Mouse (Mus musculus) T-helper 1 cell (primary cell): ENCODE data around the gene Gal3st2b.
"Not testable (repeated sequence)": the region's sequence is repeated elsewhere in the genome, so short reads cannot be mapped to it uniquely, and the experiment has no call there.

Experiments used
- in situ Hi-C: fragments of 300-600 bp; cut with MboI, MseI; formaldehyde crosslinking; loops from one replicate; pipeline ENCODE4 v1.15.1; 2025; ENCODE audit warnings: high pct_unique_total_duplicates

Gal3st2b gene

DNA sequence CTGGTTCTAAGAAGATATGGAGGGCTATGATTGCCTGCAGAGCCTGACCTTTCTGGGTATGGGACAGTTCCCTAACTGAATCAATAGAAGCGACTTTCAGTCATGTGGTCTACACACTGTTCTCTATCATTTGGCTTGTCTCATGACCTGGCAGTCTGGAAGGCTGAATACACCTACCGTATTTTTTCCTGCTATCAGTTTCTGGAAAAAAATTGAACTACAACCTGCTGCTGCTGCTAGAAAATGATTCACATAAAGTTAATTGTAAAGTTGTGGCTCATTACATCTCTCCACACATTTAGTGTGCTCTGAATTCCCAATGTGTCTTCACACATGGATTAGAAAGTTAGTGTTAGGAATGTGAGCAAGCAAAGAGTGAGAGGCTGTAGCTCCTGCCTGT lies at the start of gene Gal3st2b:
TSS of gene Gal3st2b (plus strand) at position 301 of the 400 bp plus-strand sequence.
- in situ Hi-C loops = not testable (repeated sequence)

DNA sequence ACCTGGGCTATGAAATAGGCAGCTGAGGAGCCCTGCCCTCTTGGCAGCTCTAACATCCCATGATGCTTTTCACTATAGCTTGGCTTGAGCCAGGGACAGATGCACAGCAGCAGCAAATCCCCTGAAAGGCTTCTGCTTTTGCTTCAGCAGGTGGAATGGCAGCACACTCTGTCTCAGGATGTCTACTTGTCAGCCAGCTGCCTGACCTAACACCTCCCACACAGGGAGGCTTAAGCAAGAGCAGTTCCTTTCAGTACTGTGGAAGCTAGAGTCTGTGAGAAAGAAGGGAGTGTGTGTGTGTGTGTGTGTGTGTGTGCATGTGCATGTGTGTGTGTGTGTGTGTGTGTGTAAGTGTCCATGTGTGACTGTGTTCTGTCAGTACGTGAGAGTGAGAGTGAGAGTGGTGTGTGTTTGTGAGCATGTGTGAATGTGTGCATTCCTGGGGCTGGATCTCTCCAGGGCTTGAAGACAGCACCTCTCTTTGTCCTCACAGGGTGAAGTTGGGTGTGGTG lies 46.5 kb upstream of the Gal3st2b start:
- in situ Hi-C loops = loop anchor here (5.0 kb wide), 1 partner anchor 136 kb away; no protein-coding TSS in a partner anchor

DNA sequence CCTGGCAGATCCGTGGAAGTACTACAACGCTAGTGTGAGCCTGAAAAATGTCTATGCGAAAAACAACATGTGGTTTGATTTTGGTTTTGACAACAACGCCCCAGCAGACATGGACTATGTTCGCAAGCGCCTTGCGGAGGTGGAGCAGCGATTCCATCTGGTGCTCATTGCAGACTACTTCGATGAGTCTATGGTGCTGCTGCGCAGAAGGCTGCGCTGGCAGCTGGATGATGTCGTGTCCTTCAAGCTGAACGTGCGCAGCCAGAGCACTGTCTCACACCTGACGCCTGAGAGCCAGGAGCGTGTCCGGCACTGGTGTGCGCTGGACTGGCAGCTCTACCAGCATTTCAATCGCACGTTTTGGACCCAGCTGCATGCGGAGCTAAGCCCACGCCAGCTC lies 43.7 kb upstream of the Gal3st2b start:
- in situ Hi-C loops = loop anchor here (5.0 kb wide), 1 partner anchor 133 kb away; no protein-coding TSS in a partner anchor

DNA sequence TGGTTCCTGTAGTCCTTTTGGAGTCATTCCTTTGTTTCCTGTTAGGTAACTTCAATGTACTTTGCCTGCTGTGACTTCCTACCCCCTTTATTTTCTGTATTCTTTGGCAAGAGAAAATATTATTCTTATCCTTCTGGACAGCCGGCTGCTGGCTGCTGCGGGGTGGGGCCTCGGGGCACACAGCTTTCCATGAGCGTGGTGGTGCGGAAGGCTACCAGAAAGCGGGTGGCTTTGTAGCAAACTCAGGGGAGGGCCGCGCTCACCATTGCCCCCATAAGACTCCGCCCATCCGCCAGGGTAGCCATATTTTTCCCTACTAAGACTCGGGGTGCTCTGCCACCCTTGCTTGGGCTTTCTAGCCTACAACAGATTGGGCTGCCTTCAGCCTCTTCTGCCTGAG lies 36.3 kb upstream of the Gal3st2b start:
- in situ Hi-C loops = not testable (repeated sequence)

DNA sequence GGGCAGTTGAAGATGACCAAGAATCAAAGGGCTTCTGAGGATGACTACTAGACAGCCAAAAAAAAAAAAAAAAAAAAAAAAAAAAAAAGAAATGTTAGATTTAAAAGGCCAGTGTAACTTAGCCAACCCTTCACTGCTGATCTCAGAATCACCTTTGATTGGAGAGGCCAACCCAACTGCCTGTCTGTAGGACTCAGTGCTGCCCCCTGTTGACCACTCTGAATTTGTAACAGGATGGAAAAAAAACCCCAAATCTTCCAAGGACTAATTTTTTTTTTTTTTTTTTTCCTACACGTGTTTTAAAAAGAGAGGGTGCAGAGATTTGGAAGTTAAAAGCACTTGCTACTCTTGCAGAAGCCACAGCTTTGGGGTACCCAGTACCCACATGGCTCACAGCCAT lies 27.2 kb upstream of the Gal3st2b start:
- in situ Hi-C loops = loop anchor here (5.0 kb wide), 1 partner anchor 71 kb away; no protein-coding TSS in a partner anchor

DNA sequence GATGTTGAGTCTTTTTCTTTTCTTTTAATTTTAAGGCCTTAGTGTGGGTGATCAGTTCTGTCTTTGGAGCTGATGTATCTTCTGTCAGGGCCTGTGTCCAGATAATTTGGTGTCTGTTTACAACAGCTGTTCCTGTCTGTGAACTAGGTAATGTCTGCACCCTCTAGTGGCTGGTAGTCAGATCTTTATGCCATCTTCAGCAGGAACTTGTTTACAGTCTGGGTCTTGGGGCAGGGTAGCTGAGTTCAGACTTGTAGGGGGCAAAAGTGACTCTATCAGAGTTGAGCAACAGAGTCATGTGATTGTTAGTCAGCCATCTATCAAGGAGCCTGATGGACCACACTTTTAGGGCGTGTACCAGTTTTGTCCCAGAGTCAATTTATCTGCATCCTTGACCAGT lies 20.7 kb upstream of the Gal3st2b start:
- in situ Hi-C loops = not testable (repeated sequence)

DNA sequence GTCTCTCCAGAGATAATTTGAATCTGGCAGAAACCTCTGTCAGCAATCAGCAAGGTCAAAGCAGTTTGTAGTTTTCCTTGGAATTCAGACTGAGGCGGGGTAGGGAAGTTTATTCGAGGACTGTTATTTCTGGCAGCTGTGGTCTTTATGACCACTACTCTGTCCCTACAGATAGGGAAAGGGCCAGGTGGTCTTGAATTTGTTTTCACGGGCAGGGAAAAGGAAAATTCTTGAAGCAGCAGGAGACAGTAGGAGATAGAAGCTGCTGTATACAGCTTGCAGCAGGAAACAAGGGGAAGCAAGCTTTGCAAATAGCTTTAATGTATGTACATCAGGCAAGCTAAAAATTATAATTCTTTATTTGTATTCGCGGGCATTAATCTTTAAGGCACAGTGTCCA lies 16.8 kb upstream of the Gal3st2b start:
- in situ Hi-C loops = not testable (repeated sequence)

DNA sequence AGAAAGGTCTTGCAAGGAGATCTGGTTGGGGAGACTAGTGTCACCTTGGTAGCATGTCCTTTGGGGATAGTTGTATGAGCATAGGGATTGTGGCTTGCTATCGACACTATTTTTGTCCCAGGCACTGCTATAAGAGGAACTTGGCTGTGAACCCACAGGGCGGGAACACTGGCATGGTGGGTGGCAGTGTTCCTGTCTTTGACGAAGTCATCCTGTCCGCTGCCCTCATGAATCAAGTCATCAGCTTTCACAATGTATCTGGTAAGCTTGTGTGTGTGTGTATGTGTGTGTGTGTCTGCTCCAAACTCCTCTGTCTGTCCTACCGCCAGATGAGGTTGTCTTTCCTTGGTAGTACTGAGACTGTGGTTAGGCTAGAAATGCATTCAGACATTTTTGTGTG lies 11.4 kb upstream of the Gal3st2b start:
- in situ Hi-C loops = not testable (repeated sequence)

DNA sequence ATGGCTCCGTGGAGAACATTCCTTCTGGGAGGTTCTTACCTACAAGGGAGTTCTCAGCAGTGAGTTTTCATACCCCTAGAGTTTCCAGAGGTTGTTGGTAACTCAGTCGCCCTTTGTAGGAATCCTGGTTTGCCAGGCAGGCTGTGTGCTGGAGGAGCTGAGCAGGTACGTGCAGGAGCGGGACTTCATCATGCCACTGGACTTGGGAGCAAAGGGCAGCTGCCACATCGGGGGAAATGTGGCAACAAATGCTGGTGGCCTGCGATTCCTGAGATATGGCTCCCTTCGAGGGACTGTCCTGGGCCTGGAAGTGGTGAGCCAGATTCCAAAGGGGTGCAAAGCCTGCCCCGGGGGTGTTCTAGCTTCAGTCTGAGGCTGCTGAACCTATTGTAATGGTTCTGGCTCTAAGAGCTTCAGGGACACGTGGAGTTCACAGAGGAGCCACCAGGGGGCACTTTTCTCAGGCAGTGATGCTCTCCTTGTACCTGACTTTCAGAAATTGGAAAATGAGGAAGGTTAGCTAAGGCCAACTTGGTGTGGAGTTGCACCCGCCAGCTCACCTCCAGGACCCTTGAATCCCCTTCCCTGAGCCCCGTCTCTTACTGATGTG lies 9.0 kb upstream of the Gal3st2b start:
- in situ Hi-C loops = not testable (repeated sequence)

DNA sequence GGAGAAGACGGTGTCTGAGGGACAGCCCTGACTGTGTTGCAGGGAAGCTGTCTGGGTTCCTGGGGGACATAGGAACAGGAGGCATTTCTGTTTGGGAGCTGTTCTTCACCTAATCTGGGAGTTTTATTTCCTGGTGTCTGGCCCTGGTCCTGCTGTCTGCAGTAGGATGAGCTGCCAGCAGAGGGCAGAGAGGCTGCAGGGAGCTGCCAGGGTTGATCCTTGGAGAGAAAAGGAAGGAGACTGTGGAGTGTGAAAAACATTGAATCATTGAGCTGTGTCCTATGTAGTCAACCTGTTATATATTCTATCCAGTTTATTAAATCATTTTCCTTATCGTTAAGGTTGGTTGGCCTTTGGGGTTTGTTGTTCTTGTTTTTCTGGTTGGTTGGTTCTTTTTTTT lies 6.2 kb upstream of the Gal3st2b start:
- in situ Hi-C loops = loop anchor here (5.0 kb wide), 1 partner anchor 165 kb away; no protein-coding TSS in a partner anchor

DNA sequence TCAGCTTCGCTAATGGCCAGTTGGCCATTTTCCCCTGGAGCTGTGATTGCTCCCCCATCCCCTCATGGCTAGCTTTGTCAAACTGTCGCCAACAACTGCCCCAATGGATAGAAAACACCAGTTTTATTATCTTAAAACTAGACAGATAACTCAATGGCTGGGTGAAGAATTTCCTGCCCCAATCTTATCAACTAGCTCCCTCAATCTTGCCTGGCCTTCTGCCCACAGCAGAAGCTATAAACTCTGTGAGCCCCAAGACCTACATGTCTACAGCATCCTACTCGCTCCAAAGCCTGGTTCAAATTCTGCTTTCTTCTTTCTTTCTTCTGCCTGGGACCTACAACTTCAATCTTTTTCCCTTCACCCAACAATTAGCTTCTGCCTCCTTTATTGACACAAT lies 951 bp upstream of the Gal3st2b start:
- in situ Hi-C loops = not testable (repeated sequence)

DNA sequence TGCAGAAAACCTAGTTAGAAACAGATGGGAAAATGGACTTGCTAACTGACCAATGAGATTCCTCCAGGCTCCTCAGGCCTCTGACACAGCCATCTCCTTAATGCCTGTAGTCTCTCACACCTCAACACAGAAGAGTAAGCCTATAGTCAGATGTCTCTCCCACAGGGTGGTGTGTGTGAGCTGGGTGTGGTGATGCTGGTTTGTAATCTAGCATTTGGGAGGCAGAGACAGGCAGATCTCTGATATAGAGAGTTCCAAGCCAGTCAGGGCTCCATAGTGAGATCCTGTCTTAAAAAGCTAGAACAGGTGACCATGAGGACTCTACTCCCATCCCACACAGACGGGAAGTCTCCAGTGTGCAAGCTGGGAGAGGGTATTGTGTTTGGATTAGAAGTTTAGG lies 664 bp downstream of the Gal3st2b start:
- in situ Hi-C loops = not testable (repeated sequence)

DNA sequence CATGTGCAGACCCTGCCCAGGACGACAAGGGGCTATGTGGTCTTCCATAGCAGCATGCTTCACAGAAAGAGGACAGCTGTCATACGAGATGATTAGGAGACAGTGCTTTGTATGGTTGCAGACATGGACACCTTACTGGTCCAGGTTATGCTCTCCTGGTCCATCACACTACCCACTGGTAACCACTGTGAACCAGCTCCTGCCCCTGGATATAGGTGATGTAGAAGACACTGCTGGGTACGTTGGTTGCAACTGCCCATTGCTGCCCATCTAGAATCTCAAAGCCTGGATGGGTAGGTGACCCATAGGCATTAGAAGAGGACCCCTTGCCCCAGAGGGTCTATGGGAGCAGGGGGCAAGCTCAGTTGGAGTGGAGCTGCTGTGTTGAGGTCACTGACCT lies 1.2 kb downstream of the Gal3st2b start:
- in situ Hi-C loops = not testable (repeated sequence)

DNA sequence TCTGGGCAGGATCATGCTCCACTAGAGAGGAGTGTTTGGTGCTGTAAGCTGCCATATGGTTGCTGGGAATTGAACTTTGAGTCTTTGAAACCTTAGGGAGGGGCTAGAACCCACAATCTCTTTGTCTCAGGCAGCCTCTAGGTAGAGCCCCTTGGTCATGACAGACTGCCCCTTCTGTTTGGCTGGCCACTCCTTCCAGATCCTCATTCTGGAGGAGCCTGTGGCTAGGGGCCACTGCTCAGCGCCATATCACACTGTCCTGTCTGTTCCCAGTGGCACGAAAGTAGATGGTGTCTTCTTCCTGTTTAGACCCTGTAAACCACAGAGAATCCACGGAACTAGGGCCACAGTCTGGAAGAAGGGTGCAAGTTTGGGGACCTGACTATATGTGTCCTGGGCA lies 4.5 kb downstream of the Gal3st2b start:
- in situ Hi-C loops = loop anchor here (5.0 kb wide), 2 partner anchors 65 to 70 kb away; partner anchors contain the start of gene Gal3st2c

DNA sequence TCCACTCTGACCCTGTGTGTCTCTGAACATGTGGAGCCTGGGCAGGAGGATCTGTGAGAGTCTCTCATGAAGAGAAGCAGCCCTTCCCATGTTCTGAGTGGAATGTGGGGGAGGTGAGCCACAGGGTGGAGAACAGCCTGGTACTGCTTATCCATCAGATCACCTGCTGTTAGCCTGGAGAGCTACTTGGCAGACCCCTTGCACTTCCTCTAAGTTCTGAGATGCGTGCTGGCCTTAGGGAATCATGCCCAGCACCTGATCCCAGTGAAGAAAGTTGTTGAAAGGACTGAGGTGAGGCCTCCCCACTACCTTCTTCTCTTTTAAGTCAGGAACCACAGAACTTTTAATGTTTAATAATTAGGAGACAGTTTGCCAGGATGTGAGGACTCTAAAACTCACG lies 5.0 kb downstream of the Gal3st2b start:
- in situ Hi-C loops = loop anchor here (5.0 kb wide), 2 partner anchors 66 to 69 kb away; partner anchors contain the start of gene Gal3st2c

DNA sequence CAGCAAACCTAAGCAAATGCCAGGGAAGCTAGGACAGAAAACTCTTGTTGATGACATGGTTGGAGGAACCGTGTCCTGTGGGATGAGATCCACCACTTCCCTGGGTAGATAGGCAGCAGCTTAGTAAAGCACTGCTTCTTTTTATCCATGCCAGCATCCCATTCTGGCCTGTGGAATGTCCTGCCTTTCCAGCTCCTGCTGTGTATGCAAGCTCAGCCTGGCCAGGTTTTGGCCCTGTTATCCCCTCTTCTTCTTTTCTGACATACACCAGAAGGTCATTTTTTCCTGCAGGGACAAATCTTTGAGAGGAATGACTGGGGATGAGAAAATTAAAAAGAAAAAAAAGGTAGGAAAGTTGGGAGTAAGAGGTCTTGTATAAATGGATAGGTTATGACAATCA lies 17.3 kb downstream of the Gal3st2b start:
- in situ Hi-C loops = not testable (repeated sequence)

DNA sequence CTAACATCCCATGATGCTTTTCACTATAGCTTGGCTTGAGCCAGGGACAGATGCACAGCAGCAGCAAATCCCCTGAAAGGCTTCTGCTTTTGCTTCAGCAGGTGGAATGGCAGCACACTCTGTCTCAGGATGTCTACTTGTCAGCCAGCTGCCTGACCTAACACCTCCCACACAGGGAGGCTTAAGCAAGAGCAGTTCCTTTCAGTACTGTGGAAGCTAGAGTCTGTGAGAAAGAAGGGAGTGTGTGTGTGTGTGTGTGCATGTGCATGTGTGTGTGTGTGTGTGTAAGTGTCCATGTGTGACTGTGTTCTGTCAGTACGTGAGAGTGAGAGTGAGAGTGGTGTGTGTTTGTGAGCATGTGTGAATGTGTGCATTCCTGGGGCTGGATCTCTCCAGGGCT lies 19.7 kb downstream of the Gal3st2b start:
- in situ Hi-C loops = not testable (repeated sequence)

DNA sequence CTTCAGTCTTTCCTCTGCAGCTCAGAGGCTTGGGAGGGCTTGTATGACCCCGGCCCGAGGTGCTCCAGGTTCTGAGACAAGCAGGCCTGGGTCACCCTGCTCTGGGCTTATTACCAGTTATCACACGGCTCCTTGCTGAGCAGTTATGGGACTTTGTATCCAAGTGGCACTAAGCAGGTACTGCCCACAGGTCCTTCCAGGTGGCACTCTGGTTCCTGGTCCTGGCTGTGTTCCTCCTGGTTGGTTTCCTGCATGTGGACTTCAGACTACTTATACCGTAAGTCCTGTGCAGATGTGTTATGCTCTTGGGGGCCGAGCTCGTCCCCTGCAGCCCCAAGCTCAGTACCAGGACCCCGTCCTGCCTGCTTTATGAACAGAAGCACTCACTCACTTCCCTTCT lies 20.3 kb downstream of the Gal3st2b start:
- in situ Hi-C loops = not testable (repeated sequence)

DNA sequence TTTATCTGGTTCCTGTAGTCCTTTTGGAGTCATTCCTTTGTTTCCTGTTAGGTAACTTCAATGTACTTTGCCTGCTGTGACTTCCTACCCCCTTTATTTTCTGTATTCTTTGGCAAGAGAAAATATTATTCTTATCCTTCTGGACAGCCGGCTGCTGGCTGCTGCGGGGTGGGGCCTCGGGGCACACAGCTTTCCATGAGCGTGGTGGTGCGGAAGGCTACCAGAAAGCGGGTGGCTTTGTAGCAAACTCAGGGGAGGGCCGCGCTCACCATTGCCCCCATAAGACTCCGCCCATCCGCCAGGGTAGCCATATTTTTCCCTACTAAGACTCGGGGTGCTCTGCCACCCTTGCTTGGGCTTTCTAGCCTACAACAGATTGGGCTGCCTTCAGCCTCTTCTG lies 31.0 kb downstream of the Gal3st2b start:
- in situ Hi-C loops = not testable (repeated sequence)

DNA sequence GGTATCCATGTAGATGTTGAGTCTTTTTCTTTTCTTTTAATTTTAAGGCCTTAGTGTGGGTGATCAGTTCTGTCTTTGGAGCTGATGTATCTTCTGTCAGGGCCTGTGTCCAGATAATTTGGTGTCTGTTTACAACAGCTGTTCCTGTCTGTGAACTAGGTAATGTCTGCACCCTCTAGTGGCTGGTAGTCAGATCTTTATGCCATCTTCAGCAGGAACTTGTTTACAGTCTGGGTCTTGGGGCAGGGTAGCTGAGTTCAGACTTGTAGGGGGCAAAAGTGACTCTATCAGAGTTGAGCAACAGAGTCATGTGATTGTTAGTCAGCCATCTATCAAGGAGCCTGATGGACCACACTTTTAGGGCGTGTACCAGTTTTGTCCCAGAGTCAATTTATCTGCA lies 48.4 kb downstream of the Gal3st2b start:
- in situ Hi-C loops = not testable (repeated sequence)

DNA sequence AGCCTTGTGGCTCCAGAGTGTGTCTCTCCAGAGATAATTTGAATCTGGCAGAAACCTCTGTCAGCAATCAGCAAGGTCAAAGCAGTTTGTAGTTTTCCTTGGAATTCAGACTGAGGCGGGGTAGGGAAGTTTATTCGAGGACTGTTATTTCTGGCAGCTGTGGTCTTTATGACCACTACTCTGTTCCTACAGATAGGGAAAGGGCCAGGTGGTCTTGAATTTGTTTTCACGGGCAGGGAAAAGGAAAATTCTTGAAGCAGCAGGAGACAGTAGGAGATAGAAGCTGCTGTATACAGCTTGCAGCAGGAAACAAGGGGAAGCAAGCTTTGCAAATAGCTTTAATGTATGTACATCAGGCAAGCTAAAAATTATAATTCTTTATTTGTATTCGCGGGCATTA lies 52.3 kb downstream of the Gal3st2b start:
- in situ Hi-C loops = not testable (repeated sequence)

DNA sequence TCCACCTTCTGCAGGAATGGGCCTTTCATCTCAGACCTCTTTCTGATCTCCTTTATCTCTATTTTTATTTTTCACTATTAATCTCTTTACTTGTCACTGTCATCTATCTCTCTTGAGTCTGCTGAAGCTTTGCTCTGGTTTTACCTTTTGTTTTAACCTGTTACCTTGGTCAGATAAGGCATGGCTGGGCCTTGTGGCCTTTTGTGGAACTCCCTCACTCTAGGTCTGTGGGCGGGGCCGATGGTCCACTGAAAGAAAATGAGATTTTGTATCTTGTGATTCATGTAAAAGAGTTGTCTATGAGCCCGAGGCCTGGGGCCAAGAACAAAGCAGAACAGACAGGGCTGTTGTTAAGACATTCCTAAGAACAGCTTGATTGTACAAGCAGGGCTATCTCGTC lies 52.7 kb downstream of the Gal3st2b start:
- in situ Hi-C loops = not testable (repeated sequence)

DNA sequence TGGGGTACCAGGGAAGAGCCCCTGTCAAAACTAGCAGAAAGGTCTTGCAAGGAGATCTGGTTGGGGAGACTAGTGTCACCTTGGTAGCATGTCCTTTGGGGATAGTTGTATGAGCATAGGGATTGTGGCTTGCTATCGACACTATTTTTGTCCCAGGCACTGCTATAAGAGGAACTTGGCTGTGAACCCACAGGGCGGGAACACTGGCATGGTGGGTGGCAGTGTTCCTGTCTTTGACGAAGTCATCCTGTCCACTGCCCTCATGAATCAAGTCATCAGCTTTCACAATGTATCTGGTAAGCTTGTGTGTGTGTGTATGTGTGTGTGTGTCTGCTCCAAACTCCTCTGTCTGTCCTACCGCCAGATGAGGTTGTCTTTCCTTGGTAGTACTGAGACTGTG lies 57.7 kb downstream of the Gal3st2b start:
- in situ Hi-C loops = not testable (repeated sequence)
